Mouse (Mus musculus): ENCODE results near the gene Vangl2.

Vangl2 gene

DNA sequence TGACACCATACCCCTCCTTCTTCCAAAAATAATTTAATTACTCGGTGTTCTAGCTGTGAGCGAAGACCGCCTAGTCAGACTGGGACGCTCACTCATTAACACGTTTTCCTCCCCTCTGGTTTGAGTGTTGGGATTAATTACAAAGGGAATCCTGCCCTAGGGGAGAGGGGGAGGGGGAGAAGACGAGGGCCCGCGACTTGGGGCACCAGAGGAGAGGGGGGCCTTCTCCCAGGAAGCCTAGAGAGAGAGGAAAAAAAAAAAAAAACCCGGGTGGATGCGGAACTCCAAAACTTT, 488 bp downstream of the Vangl2 start:
- no peak for DNase-seq (ENCODE audit: low read depth, low spot score)

DNA sequence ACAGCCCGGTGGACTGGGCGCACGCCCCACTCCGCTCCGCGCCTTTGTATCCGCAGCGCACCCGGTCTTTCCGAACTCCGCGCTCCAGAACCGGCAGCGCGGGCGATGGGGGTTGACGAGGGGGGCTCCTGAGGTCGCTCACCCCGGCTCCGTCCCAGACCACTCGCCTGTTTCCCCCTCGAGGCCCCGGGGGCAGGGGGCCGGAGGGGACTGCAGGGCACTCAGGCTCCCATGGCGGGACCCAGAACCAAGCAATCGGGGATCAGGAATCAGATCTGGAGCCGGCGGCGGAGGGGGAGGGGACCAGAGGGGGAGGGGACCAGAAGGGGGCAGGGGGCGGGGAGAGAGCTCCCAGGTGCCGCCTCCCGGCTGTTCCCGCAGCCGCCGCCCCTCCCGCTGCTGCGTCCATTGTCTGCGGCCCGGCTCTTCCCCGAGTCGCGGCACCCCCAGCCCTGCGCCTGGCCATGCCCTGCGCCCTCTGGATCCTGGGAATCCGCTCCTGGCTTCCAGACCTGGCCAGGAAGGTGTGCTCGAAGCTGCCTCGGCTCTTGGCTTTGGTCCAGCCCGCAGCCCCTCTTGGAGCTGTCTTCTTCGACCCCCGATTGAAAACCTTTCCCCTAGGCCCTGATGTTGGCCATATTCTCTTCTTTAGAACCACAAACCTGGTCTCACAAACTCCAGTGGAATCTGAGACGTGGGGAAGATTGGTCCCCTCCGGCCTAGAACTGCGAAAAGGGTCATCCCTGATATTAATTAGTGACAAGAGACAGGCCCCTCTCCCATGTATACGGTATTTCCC, 1.0 kb downstream of the Vangl2 start:
- peak; percentile 94 for DNase-seq (ENCODE audit: low read depth, low spot score)

DNA sequence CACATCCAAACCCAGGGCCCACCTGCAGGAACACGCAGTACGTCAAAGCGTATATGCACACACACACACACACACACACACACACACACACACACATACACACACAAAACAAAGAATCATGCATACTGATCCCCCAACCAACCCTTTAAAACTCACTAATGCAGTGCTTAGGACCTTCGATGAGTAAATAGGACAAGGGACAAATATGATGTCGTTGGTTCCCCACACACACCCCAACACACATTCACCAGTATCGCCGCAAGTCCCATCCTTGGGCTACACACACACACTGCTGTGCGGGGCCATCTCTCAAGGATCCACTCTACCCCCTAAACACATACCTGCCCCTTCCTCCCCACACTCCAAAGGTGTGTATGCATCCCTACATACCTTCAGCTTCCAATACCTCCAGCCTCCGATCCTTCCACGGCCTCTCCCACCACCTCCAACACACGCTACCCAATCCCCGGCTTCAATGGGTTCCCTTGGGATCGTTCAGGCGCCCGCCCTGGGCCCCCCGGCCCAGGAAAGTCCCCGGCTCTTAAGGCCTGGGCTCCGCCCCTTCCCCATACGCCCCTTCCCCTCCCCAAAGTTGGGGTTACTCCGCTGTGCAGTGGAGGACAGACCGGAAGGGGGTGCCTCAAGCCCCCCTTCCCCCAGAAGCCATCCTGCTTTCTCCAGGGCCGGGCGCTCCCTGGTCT, 1.9 kb downstream of the Vangl2 start:
- DNase-seq (ENCODE audit: low read depth, low spot score), result peak; percentile 48

DNA sequence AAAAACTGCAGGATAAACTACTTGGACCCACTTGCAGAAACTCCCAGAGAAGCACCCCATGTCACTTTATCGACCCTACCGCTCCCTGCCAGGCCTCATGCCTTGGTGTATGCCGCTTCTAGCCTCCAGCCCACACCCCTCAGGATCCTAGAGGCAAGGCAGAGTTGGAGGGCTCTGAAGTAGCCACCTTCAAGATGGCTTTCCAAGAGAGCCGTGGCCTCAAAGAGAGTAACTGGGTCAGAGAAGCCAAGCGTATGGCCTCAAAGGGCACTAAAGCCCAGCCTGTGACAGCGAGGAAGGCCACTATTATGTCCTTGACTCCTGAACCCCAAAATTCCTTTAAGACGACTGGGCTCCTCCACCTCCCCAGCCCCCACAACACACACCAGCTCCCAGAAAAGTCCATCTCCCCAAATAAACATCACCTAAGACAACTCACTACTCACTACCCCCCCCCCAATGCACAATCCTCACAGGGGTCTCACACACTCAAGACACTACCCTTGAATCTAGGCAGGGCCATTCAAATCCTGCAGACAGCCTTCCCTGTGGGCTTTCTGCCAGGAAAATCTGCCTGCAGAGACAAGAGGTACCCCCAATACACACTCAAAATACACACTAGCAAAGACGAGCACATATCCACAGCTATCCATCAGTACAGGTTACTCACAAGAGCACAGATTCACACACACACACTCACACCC, 2.9 kb downstream of the Vangl2 start:
- no peak for DNase-seq (ENCODE audit: low read depth, low spot score)

DNA sequence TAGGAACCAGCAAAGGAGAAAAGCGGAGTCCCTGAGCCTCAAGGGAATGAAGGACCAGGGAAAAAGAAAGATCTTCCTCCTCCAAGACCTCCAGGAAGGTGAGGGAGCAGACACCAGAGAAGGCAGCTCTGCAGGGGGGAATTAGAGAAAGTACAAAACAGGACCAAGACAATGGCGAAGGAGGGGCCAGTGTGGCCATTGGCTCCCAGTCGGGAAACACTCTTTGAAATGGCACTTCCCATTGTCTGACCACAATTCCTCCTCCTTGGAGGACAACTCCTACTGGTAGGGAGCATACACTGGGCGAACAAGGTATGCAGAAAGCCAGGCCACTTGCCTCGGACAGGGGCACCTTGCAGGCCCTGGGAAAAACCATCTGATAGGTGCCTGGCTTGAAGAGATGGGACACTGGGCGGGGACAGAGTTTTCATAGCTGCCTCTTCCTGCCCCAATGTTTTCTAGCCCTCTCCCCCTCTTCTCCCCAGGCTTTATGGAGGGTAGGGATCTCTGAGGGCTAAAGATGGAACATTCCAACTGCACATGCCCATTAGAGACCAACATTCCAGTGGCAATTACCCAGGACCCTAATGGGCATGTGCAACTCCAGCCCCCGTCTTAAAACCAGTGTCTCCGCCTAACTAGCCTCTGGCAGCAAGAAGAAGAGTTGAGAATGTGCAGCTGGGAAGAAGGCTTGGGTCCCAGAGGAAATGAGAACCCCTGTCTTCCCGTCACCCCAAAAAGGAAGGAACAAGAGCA, 3.9 kb downstream of the Vangl2 start:
- peak; percentile 84 for DNase-seq (ENCODE audit: low read depth, low spot score)

DNA sequence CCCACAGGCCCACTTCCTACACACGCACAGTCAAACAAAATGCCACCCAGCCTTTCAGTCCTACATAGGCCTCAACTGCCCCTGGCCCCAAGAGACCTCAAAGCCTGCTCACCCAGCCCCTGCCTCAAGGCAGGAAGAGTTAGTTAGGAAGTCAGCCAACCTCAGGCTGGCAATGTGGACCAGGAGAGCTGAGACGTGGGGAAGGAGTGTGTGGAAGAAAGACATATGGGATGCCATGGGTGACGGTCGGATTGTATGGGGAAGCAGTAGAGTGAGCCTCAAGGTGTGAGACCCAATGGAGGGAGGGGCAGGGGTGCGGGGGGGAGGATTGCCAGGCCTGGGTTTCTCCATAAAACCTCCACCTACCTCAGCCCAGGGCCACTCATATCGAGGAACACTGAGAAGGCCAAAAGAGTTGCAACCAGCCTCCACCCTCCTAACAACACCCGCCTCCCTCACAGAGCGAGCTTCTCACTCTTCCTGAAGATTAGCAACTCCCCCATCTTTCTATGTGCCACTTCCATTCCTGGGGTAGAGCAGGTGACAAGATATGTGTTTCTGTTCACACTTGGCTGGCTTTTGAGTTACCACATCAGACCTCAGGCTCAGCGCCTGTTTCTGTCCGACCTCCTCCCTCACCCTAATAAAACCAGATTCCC, 8.3 kb downstream of the Vangl2 start:
- DNase-seq (ENCODE audit: low read depth, low spot score), result no peak

DNA sequence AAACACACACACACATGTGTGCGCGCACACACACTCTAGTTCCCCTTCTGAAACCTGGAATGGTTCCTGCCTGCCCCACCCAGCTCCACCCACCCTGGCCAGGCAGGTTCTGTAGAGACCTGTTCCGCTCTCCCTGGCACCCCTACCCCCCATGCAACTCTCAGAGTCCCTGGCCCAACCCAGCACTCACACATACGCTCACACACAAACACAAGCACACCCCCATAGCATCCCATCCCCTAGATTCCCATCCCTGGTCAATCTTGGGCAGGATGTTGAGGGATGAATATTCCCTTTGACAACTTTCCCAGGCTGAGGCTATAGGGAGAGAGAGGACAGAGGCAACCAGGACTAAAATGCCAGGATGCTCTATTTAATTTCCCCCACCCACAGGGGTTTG, 8.9 kb downstream of the Vangl2 start:
- no peak for DNase-seq (ENCODE audit: low read depth, low spot score)

DNA sequence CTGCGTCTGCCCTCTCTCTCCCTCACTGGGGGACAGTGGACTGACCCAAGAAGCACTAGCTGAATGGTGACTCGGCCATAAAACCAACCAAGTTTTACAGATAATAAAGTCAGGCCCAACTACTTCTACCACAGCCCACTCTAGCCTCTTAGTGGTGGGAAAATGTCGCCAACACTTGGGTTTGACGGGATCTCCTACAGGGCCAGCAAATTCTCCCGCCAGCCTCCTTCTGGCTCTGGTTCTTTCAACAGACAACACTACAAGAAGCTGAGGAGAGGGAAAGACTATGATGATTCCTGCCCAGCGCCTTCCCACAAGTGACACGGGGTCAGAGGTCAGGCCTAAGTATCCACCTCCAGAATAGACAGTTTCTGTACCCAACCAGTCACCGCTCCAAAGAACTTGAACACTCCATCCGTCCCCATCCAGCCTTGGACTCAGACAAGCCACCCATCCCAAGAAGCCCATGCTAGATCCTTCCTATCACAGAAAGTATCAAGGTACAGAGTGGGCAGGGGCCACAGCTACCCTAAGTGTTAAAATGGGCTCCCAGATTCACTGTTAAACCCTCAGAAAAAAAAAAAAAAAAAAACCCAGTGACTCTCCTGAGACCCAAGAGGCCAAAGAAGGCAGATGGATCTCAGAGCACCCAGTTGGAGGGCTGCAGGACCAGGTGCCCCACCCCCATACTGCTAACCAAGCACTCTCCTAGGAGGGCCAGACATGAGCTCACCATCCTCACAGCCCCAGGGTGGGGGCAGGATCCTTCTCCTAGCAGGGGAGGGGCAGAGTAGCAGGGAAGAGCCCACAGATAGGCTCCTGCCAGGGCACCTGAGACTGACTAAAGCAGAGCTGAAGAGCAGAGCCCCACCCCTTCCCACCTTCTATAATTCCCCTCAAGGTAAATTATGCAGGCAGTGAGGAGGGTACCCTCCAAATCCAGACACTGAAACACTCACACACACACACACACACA, 9.6 kb downstream of the Vangl2 start:
- DNase-seq (ENCODE audit: low read depth, low spot score), result peak; percentile 28

DNA sequence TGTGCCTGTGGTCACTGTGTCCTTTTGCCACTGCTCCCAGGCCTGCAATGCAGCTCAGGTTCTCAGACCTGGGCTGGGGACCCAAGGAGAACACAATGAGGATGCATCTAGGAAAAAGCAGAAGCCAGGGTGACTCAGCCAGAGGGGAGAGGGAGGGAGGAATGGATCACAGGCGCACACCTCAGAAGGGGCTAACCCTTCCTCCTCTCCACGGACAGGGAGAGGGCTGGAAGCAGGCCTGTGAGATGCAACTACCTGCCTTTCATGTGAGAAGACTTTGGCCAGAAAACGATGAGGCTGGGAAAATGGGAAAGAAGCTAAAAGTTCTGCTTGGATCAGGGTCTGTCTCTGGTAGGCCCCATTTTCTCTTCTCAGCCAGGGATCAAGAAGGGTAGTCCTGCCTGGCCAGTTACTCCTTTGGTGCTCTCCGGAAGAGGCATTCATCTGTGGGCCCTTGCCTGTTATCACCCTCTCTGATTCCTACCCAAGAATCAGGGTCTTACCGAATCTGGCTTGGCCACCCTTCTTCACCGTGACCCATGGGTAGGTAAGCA, 10.7 kb downstream of the Vangl2 start:
- no peak for DNase-seq (ENCODE audit: low read depth, low spot score)

DNA sequence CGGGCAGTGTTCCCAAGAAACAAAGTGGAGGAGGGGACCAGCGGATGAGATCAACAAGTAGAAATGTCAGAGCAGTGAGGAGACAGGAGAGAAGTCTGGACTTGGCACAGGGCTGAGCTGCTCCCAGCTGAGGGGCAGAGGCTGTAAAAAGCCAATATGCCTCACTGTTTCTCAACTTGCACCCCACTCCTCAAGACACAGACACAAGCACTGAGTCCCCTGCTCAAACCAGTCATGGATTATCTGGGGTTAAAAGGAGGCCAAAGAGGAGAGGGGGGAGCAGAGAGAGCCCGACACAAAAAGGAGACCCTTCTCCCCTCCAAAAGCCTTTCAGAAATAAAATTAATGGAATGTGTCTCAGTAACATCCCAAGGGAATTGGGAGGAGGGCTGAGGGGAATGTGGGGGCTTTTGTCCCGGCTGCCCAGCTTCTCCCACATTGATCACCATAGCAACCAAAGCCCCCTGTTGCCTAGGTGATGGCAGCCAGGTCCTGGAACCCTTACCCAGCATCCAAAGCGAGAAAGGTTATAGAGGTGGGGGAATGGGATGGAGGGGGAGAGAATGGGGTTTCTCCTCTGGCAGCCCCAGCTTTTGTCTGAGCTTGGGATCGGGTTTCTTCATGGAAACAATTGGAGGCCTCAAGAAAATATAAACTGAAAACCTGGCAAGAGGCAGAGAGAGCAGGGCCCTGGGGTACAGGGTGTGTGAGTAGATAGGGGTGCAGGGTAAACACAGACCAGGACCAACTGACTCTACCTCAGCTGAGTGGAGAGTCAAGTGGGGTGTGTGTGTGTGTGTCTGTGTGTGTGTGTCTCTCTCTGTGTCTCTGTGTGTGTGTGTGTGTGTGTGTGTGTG, 11.4 kb downstream of the Vangl2 start:
- DNase-seq (ENCODE audit: low read depth, low spot score), result no peak

DNA sequence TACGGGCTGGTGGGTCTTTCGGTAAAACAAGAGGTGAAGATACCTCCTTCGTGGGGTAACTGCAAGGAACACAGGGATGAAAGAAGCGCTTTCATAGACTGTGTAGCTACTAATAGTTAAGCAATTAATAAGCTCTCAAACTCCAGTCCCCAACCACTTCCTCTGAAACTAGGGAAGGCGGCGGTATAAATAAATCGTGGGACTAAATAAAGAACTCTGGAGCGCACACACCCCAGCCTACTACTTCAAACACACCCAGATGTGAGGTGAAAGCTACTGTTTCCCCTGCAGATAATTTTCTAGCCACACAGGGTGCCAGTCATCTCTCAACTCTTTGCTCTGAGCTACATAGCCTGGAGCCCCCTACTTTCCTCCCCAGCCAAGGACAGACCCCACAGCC, 12.2 kb downstream of the Vangl2 start:
- DNase-seq (ENCODE audit: low read depth, low spot score), result no peak

DNA sequence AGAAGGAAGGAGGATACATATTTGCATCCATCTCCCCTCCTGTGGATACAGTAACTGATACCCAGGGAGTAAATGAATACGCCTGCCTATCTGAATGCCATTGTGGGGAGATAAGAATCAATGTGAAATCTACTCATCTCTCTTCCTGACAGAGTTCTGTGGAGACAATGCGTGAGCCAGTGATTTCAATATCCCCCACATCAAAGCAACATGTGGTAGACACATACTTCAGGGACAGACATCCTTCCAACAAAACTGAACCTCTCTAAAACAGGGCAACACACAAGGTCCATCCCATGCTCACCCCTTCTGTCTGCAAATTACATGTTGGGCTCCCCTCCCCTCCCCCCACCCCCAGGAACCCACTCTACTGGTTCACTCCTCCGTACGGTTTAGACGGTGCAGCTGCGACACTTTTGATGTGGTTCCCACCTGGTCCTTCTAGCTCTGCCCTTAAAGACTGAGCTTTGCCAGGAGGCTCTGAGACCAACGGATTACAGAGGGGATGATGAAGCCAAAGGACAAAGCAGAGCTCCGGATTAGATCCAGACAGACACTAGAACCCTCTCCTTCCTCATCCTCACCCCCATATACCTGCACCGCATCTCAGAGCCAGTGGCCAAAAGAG, 12.8 kb downstream of the Vangl2 start:
- DNase-seq (ENCODE audit: low read depth, low spot score), result no peak

DNA sequence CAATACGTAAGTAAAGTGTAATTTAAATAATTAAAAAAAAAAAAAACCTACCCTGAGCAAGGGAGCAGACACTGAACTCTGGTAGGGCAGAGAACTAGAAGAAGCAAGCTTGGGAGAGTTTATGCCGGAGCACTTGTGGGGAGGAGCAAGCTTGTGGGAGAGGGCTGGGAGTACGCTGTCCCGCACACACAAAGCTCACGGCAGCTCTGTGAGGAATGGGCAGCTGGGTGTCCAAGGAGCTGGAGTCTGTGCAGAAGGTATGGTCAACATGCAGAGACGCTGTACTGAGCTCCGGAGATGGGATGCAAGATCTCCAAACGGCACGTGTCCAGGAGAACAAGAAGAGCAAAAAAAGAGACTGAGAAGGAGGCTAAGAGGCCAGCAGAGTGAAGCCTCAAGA, 13.5 kb downstream of the Vangl2 start:
- no peak for DNase-seq (ENCODE audit: low read depth, low spot score)

DNA sequence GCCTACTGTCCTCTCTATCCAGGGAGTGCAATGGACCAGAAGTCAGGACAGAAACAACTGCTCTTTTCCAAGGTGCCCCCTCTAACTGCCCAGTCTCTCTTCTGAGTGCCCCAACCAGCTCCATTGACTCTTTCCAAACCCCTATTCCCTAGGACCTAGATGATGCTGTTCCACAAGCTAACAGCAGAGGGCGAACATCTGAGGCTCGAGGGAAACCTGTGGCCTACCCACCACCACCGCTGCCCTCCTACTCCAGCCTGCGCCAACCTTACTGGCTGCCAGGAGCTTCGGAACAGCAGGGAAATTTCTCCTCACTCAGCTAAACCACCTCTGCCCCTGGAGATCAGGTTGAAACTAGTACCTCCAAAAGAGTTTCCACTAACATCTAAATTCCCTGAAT, 16.2 kb downstream of the Vangl2 start:
- DNase-seq (ENCODE audit: low read depth, low spot score), result peak; percentile 82

DNA sequence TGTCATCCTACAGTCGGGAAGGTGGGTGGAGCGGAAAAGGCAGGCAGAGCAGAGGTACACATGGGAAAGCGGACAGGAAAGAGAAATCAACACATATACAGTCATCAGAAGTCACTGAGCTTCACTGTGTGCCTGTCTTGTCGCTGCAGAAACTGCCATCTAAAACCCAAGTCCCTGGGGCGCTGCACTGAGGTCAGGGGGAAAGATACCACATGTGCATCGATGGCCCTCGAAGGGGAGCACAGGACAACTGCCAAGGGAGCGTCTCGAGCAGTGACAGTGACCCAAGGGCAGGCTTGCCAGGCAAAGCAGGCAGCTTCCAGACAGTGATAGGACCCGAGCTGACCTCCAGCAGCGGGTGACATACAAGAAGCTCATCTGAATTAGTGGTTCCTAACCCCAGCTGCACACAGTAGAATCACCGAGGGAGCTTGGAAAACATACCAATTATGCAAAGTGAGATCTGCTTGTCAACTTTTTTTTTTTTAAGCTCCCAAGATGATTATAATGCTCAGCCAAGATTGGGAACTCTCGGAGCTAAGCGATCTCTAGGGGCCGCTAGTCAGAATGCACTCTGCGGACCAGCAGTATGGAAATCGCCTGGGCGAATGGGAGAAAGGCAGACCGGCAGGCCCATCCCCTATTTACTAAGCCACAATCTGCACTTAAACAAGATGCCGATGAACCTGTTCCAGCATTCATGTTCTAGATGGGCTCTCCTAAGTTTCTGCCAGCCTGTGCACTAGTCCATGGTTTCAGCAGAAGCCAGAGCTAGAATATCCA, 18.0 kb downstream of the Vangl2 start:
- DNase-seq (ENCODE audit: low read depth, low spot score), result peak; percentile 42

DNA sequence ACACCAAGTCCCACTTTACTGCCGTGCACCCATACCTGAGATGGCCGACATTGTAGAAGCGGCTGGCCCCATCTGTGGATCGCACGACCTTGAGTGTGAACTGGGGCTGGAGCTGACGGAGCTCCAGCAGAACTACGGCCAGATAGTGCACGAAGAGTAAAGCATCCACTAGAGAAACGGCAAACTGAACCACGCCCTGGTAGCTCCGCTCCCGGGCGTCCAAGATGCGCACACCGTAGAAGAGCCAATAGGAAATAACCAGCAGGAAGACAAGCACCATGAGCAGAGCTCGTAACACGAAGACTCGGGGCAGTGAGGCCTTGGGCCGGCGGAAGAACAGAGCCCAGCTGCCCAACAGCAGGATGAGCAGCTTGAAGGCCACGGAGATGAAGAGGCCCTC, 18.8 kb downstream of the Vangl2 start:
- peak; percentile 59 for DNase-seq (ENCODE audit: low read depth, low spot score)

DNA sequence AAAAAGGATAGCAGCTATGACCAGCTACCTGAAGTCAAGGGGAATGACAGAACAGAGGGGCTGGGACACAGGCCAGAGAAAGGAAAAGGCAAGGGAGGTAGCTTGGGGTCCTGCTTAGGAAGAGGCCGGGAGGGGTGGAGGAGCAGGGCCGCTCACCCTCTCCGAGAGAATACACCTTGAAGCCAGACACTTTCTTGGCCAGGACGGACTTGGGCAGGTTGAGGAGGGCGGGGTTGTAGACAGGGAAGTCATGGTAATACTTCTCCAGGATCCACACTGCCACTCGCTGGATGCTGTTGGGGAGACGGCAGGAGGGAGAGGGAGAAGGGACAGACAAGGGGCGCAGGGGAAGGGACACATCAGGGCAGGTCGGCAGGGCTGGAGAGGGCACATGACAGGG, 19.9 kb downstream of the Vangl2 start:
- peak; percentile 24 for DNase-seq (ENCODE audit: low read depth, low spot score)

DNA sequence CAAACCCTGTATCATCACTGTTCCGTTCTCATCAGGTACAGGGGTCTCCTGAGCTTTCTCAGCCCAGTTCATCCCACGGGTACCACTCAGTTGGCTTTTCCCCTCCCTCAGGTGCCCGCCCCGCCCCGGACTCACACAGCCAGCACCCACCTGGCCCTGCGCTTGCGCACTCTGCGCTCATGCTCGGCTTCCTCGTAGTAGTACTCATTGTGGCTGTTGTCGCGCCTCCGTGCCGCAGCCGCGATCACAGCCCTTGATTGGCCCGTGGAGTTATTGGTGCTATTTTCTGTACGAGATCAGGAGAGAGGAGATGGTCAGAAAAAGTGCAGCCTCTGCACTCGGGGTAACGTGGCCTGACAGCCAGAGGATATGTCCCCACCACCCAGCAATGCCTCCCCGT, 20.5 kb downstream of the Vangl2 start:
- DNase-seq (ENCODE audit: low read depth, low spot score), result no peak

All from ES-CJ7 (cell line).